ENCODE assay signal across 9 mouse cellular contexts in the genomic region with DNA sequence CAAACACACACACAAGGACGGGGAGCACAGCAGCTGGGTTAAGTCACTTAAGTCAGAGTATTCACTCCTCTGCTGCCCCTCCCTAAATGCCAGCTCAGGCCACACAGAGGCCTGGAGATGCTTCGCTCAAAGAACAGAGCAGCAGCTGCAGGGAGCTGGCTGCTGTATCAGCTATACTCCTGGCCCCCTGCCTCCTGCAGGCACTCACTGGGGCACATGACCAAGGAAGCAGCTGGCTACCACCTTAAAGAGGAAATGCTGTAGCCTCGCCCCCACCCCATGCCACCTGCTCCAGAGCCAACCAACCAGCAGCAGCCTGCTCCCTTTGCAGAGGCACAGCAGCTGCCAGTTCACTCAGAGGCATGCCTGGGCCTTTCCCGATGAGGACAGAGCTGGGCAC. TPM values are rescaled to one million over a fixed set of nuclear protein-coding genes. Genes with fewer than 3 reads are reported as not detected.
DNase-seq lines count a peak whose midpoint lies in the region; ATAC-seq and TF ChIP-seq lines count a peak whose summit lies in the region.
"Had no signal": no experiment of that assay in that cellular context is flagged by ENCODE, and none has a peak within 500 bp of the region (broad histone marks: within the 10 kb centered on the region; RNA-seq: fewer than 3 reads in every experiment).

No protein-coding gene starts in this region.

- no peaks in the 10 kb centered on the region for H3K4me1 ChIP-seq in kidney, postnatal 0 days (replicated peaks; ENCODE audit: insufficient read depth, low read length)
- H3K4me1 ChIP-seq in kidney, adult 2 months (ENCODE audit: control insufficient read depth, insufficient read depth, low read length): no peaks in the 10 kb centered on the region
- peaks cover 35% of the 10 kb centered on the region for H3K4me1 ChIP-seq in megakaryocyte, embryonic 14.5 days
- H3K4me1 ChIP-seq: liver, embryonic 15.5 days had no signal

- ATAC-seq in kidney, postnatal 0 days (replicated peaks; ENCODE audit: low FRiP score, low read depth): peak; percentile 80

- intact Hi-C loops in gastrocnemius, postnatal 14 days (cut with DNase I; ENCODE audit: low total_unique reads): no loop called here

- WGBS in kidney, postnatal 0 days: 22% methylated on average over 4 of the region's 4 CpGs
- WGBS in kidney, adult 2 months: 35% methylated on average over 4 of the region's 4 CpGs

- no peak overlapping the region for H3K4me3 ChIP-seq in kidney, postnatal 0 days (replicated peaks; ENCODE audit: low read depth, low read length)
- no peak overlapping the region for H3K4me3 ChIP-seq in kidney, adult 2 months (ENCODE audit: insufficient read depth, low read depth, low read length)
- H3K4me3 ChIP-seq in megakaryocyte, embryonic 14.5 days (replicated peaks): peak overlapping the region; percentile 59
- H3K4me3 ChIP-seq: liver, embryonic 15.5 days had no signal

- no peak overlapping the region for H3K9ac ChIP-seq in kidney, postnatal 0 days (ENCODE audit: low read depth, low read length)
- H3K9ac ChIP-seq: liver, embryonic 15.5 days had no signal

- no peaks in the 10 kb centered on the region for H3K9me3 ChIP-seq in kidney, postnatal 0 days (replicated peaks; ENCODE audit: low read length)
- H3K9me3 ChIP-seq in megakaryocyte, embryonic 14.5 days: no peaks in the 10 kb centered on the region
- H3K9me3 ChIP-seq: liver, embryonic 15.5 days had no signal

- H3K4me2 ChIP-seq in kidney, postnatal 0 days (ENCODE audit: low read length): no peak overlapping the region
- H3K4me2 ChIP-seq: liver, embryonic 15.5 days had no signal

- H3K27me3 ChIP-seq in kidney, postnatal 0 days (ENCODE audit: insufficient read depth, low read length): no peaks in the 10 kb centered on the region
- H3K27me3 ChIP-seq in kidney, adult 2 months (replicated peaks; ENCODE audit: control insufficient read depth, insufficient read depth, low read length): no peaks in the 10 kb centered on the region; the same call in 1 of the 2 replicates
- H3K27me3 ChIP-seq in megakaryocyte, embryonic 14.5 days (replicated peaks): no peaks in the 10 kb centered on the region
- H3K27me3 ChIP-seq: liver, embryonic 15.5 days had no signal

- no peak for TF ChIP-seq POLR2A in kidney, adult 2 months (IDR thresholded peaks at IDR 0.05; ENCODE audit: low read depth, low read length)

- TF ChIP-seq CTCF in kidney, postnatal 0 days (IDR thresholded peaks at IDR 0.05; ENCODE audit: low read depth): no peak
- no peak for TF ChIP-seq CTCF in kidney, adult 2 months (conservative IDR thresholded peaks at IDR 0.05; ENCODE audit: insufficient read depth, insufficient read length, low read depth, low read length)

- no peak overlapping the region for H3K27ac ChIP-seq in kidney, postnatal 0 days
- H3K27ac ChIP-seq in kidney, adult 2 months (ENCODE audit: insufficient read depth, low read depth, low read length): no peak overlapping the region
- H3K27ac ChIP-seq: liver, embryonic 15.5 days had no signal

- peak; percentile 47 for DNase-seq in kidney, postnatal 0 days (ENCODE audit: low spot score)
- DNase-seq in kidney, adult 2 months: no peak
- peak; percentile 46 to 74 for DNase-seq in cerebellum, postnatal 4 days (ENCODE audit: low spot score in 2 of 2)
- peak; percentile 90 for DNase-seq in gastrocnemius, postnatal 14 days
- peak; percentile 72 for DNase-seq in left cerebral cortex, adult 11 months (ENCODE audit: low spot score)
- peak; percentile 72 for DNase-seq in right cerebral cortex, postnatal 25 days
- no peak for DNase-seq in adrenal gland, postnatal 4 days (ENCODE audit: low spot score in 2 of 2)

- H3K36me3 ChIP-seq in kidney, postnatal 0 days (ENCODE audit: insufficient read depth, low read length): no peaks in the 10 kb centered on the region
- H3K36me3 ChIP-seq in kidney, adult 2 months (ENCODE audit: control insufficient read depth, insufficient read depth, low read length): no peaks in the 10 kb centered on the region
- H3K36me3 ChIP-seq in megakaryocyte, embryonic 14.5 days (replicated peaks; ENCODE audit: low read length): peaks cover 42% of the 10 kb centered on the region
- H3K36me3 ChIP-seq: liver, embryonic 15.5 days had no signal

RNA-seq across cellular contexts. Expression of a gene that starts 28.0 kb away (rescaled TPM):
- polyA plus RNA-seq in kidney, postnatal 0 days (2015; fragmentation: Nextera tagmentation; extraction: Ambion mirVana): 0.31 and 0.63 TPM in 2 replicates
- 0.18 and 0.74 TPM in 2 replicates for polyA plus RNA-seq in kidney, adult 2 months (2012; rRNA removed)
- total RNA-seq in gastrocnemius, postnatal 14 days (2021): 10 to 100 TPM; 35.9 to 42.1 TPM
- 10.0 and 11.1 TPM in 2 replicates for polyA plus RNA-seq in megakaryocyte, embryonic 14.5 days (2012; ENCODE audit: insufficient read depth, low replicate concordance)
- 1 to 10 TPM in 1 of 2 experiments, under 1 TPM in 1; 0.95 to 4.9 TPM for total RNA-seq in adrenal gland, postnatal 4 days (2021)

Comparison
In these comparisons a context has a peak if more than half of its experiments do, and no peak if none do; other contexts are left out.
1. DNase-seq: peak in kidney, postnatal 0 days (single experiment), cerebellum, postnatal 4 days (2 of 2), gastrocnemius, postnatal 14 days (single experiment), left cerebral cortex, adult 11 months (single experiment) and right cerebral cortex, postnatal 25 days (single experiment); none in kidney, adult 2 months (single experiment) and adrenal gland, postnatal 4 days (0 of 2).